In the genomic region with DNA sequence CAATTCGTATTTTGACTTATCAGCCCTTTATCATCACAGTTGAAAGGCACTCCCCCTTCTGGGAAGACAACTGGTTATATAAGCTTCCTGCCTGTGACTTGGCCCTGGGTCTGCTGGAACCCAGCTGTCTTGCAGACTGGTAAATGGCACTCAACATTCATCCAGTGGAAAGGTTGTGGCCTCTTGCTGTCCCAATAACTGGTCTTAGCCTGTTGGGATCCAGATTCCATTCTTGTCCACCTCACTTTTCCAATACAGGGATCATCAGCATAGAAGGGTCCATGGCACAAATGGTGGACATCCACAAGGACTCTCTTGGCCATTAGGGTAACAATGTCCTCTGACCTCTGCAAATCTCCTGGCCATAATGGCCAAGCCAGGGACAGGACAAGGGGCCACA, we compare ENCODE assay signal across 36 mouse cellular contexts. TPM values are rescaled to one million over a fixed set of nuclear protein-coding genes. Genes with fewer than 3 reads are reported as not detected.
"Had no signal": no experiment of that assay in that cellular context is flagged by ENCODE, and none has a peak within 500 bp of the region (broad histone marks: within the 10 kb centered on the region; RNA-seq: fewer than 3 reads in every experiment).

No protein-coding gene starts in this region.

- H3K9me3 ChIP-seq: embryonic facial prominence, embryonic 10.5 days; embryonic facial prominence, embryonic 12.5 days; embryonic facial prominence, embryonic 13.5 days; embryonic facial prominence, embryonic 15.5 days; forebrain, embryonic 10.5 days; forebrain, embryonic 12.5 days; forebrain, embryonic 13.5 days; forebrain, embryonic 15.5 days had no signal

- H3K4me3 ChIP-seq: embryonic facial prominence, embryonic 10.5 days; embryonic facial prominence, embryonic 12.5 days; embryonic facial prominence, embryonic 13.5 days; embryonic facial prominence, embryonic 15.5 days; erythroblast, embryonic 14.5 days; forebrain, embryonic 10.5 days; forebrain, embryonic 12.5 days; forebrain, embryonic 13.5 days; forebrain, embryonic 15.5 days; gastrocnemius, adult 2 months; heart, adult 2 months had no signal

- DNase-seq: cerebellum, adult 2 months; cerebellum, adult 8-10 months; cerebellum, adult 9-10 months; cerebellum, adult 9-11 months; cerebellum, postnatal 10 days; cerebellum, postnatal 14 days; cerebellum, postnatal 25 days; cerebellum, postnatal 36 days; embryo, embryonic 11 days; forebrain, postnatal 0 days; gastrocnemius, adult 2 months; gastrocnemius, postnatal 10 days; gastrocnemius, postnatal 14 days; gastrocnemius, postnatal 25 days; gastrocnemius, postnatal 36 days; heart, adult 18-20 months; heart, adult 2 months had no signal

- H3K4me2 ChIP-seq: embryonic facial prominence, embryonic 12.5 days; embryonic facial prominence, embryonic 13.5 days; embryonic facial prominence, embryonic 15.5 days; forebrain, embryonic 12.5 days; forebrain, embryonic 13.5 days; forebrain, embryonic 15.5 days had no signal

- H3K36me3 ChIP-seq: embryonic facial prominence, embryonic 10.5 days; embryonic facial prominence, embryonic 12.5 days; embryonic facial prominence, embryonic 13.5 days; embryonic facial prominence, embryonic 15.5 days; forebrain, embryonic 10.5 days; forebrain, embryonic 12.5 days; forebrain, embryonic 15.5 days had no signal

- H3K4me1 ChIP-seq: embryonic facial prominence, embryonic 12.5 days; embryonic facial prominence, embryonic 13.5 days; forebrain, embryonic 10.5 days; forebrain, embryonic 12.5 days; forebrain, embryonic 13.5 days; forebrain, embryonic 15.5 days had no signal

- ATAC-seq: forebrain, embryonic 13.5 days; forebrain, embryonic 14.5 days; forebrain, embryonic 15.5 days; forebrain, embryonic 16.5 days; forebrain, postnatal 0 days had no signal

- H3K27ac ChIP-seq: embryonic facial prominence, embryonic 10.5 days; embryonic facial prominence, embryonic 12.5 days; embryonic facial prominence, embryonic 13.5 days; embryonic facial prominence, embryonic 15.5 days; forebrain, embryonic 10.5 days; forebrain, embryonic 12.5 days; forebrain, embryonic 13.5 days; forebrain, embryonic 15.5 days; gastrocnemius, adult 2 months; heart, adult 2 months had no signal

- H3K27me3 ChIP-seq: embryonic facial prominence, embryonic 12.5 days; embryonic facial prominence, embryonic 13.5 days; embryonic facial prominence, embryonic 15.5 days; forebrain, embryonic 12.5 days; forebrain, embryonic 13.5 days; forebrain, embryonic 15.5 days had no signal

- H3K9ac ChIP-seq: embryonic facial prominence, embryonic 12.5 days; embryonic facial prominence, embryonic 13.5 days; embryonic facial prominence, embryonic 15.5 days; forebrain, embryonic 12.5 days; forebrain, embryonic 13.5 days; forebrain, embryonic 15.5 days; forebrain, postnatal 0 days had no signal

RNA-seq across cellular contexts. Expression of a gene that starts 40.7 kb away (rescaled TPM):
- total RNA-seq: common myeloid progenitor, adult 5-6 weeks; forebrain, postnatal 0 days; gastrocnemius, adult 18-20 months; gastrocnemius, adult 2 months; gastrocnemius, adult 8-10 months; gastrocnemius, postnatal 10 days; gastrocnemius, postnatal 14 days; gastrocnemius, postnatal 25 days; gastrocnemius, postnatal 36 days; gastrocnemius, postnatal 4 days; heart, adult 18-20 months; heart, adult 2 months; heart, adult 8-10 months had no signal
- polyA plus RNA-seq: embryonic facial prominence, embryonic 14.5 days; erythroblast, embryonic 14.5 days; forebrain, embryonic 13.5 days had no signal

RNA-seq across cellular contexts. Expression of a gene that starts 42.3 kb away (rescaled TPM):
- total RNA-seq: forebrain, postnatal 0 days; gastrocnemius, adult 18-20 months; gastrocnemius, adult 2 months; gastrocnemius, adult 8-10 months; gastrocnemius, postnatal 10 days; gastrocnemius, postnatal 14 days; gastrocnemius, postnatal 25 days; gastrocnemius, postnatal 36 days; gastrocnemius, postnatal 4 days; heart, adult 18-20 months had no signal
- polyA plus RNA-seq: embryonic facial prominence, embryonic 10.5 days; embryonic facial prominence, embryonic 11.5 days; embryonic facial prominence, embryonic 14.5 days; erythroblast, embryonic 14.5 days; forebrain, embryonic 10.5 days; forebrain, embryonic 11.5 days; forebrain, embryonic 12.5 days; forebrain, embryonic 13.5 days; forebrain, embryonic 14.5 days; forebrain, embryonic 15.5 days; forebrain, embryonic 16.5 days; forebrain, postnatal 0 days had no signal
